Mouse (Mus musculus) kidney, postnatal 10 days (tissue): Measurements from ENCODE around the gene Sik1.

ENCODE experiments used
- DNase-seq: peaks from one replicate; pipeline ENCODE4 v3.0.0; 2021; ENCODE audit warnings: mixed read lengths

Sik1 gene

GRCm38 (mm10) chr17:31806025-31806424, 49.6 kb downstream of the Sik1 start:
- peak; percentile 59 for DNase-seq

GRCm38 (mm10) chr17:31805585-31805984, 50.0 kb downstream of the Sik1 start:
- no peak for DNase-seq

GRCm38 (mm10) chr17:31802272-31803017, 53.2 kb downstream of the Sik1 start:
- DNase-seq = no peak

GRCm38 (mm10) chr17:31800852-31801363, 54.7 kb downstream of the Sik1 start:
- no peak for DNase-seq

GRCm38 (mm10) chr17:31795893-31796292, 59.7 kb downstream of the Sik1 start:
- DNase-seq = no peak
